Mouse (Mus musculus): ENCODE data around the gene 1700016C15Rik.

The 1700016C15Rik gene

DNA sequence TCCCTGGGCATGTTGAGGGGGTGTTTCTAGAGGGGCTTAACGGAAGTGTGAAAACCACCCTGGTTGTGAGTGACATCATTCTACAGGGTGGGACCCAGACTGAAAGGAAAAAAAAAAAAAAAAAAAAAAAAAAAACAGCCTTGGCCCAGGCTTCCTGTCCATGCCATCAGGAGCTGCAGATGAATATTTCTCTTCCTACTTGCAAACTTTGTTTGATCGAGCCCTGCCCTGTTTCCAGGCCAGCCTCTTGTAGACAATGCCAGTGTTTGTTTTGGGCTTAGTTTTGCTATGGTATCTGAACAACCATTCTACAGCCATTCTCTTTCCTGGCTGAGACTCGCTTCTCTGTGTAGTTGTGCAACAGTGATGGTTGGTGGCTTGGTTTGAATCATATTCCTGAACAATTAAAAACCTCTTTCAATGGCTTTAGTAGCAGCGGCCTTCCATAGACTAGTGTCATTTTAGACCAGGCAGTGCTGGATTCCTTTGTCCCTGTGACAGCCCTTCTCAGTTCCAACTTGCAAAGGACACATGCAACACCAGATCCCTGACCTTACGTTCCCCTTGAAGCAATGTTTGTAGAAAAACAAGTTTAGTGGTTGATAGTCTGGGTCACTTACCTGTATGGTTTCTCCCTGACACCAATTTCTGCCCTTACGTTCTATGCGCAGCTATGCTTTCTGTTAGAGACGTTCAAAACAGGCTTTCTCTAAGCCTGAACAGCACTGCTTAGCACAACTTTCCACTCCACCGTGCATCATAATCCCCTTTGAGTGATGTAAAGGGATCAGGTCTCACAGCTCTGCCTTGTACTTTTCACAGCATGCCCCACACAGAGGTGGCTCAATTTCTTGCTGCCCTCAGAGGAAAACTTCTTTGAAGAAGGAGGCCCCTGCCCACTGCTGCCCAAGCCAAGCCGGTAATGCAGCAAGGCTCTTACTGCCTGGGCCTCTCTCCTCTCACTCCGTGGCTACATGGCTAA is at the start of gene 1700016C15Rik:
Gene 1700016C15Rik, plus strand, starts transcription at position 772 of the 982 bp plus-strand sequence.
- DNase-seq (ENCODE audit: low spot score in 2 of 2): no peak

GRCm38 (mm10) chr1:177681239-177681638 is 48.4 kb upstream of the 1700016C15Rik start:
- DNase-seq (ENCODE audit: low spot score in 2 of 2): no peak

DNA sequence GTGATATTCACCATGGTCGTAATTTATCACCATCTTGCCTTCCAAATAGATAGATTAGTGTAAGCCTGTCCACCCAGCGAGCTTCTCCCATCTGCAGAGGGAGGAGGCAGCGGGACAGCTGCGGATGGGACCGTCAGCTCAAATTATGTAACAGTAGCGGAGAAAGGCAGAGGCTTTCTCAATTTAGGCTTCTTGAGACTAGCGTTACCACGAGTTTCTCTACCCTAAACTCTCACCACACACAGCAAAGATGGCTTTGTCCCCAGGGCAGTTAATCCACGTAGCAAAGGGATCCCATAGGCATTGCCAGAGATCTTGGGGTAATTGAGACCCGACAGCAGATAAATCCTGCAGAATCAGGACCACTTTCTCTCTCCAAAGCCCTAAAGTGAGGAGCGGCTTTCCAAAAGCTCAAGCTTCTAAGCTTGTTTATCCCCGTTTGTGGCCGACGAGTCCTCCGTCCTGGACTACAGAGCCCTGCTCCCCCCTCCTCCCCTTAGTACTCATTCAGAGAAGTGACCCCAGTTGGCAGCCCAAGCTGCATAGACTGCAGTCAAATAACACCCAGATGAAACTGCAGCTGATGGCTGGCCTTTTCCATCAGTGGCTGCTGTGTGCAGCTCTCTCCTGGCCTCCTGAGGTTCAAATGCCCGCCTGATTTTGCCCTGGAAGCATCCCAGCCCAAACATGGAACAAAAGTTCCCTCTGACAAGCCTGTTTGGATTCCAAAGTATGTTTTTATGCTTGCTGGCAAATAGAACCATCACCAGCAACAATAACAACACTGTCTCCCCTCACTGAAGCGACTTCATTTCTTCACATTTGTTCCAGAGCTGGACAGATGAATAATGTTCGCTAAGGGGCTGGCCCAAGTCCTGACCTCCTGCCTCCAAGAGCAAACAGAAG is 45.4 kb upstream of the 1700016C15Rik start:
- DNase-seq (ENCODE audit: low spot score in 2 of 2): peak; percentile 39 to 41

DNA sequence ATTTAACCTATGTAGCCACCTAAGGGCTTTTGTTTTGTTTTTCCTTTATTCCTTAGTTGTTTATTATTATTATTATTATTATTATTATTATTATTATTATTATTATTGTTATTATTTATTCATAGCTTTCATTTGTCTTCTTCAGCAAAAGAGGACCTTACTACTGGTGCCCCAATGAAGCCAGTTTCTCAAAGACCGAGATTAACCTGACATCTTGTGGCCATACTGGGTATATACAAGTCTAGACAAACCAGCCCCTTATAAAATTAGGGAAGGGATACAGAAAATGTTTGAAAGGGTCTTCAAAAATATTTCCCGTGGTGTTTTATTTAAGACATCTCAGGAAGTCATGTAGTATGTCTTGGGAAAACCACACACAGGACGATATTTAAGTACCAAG is 44.7 kb upstream of the 1700016C15Rik start:
- DNase-seq (ENCODE audit: low spot score in 2 of 2): peak; percentile 52 to 53

GRCm38 (mm10) chr1:177686137-177686536 is 43.5 kb upstream of the 1700016C15Rik start:
- DNase-seq (ENCODE audit: low spot score in 2 of 2): no peak

DNA sequence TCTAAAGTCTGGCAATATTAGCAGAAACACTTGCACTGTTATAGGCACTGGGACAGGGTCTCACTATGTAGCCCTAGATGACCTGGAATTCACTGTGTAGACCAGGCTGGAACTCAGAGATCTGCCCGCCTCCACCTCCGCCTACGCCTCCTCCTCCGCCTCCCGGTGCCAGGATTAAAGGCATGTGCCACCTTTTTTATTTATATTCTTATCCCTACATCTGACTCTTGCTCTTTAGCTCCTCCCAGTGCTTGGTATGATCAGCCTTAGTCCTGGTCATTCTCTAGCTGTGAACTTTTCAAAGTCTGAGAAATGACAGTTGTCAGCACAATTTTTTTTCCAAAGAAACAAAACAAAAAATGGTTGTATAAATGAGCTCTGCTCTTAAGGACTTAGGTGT is 42.6 kb upstream of the 1700016C15Rik start:
- DNase-seq (ENCODE audit: low spot score in 2 of 2): no peak

- no peak for DNase-seq (ENCODE audit: low spot score in 2 of 2)
Measured at GRCm38 (mm10) chr1:177692491-177692890, 37.1 kb upstream of the 1700016C15Rik start.

DNA sequence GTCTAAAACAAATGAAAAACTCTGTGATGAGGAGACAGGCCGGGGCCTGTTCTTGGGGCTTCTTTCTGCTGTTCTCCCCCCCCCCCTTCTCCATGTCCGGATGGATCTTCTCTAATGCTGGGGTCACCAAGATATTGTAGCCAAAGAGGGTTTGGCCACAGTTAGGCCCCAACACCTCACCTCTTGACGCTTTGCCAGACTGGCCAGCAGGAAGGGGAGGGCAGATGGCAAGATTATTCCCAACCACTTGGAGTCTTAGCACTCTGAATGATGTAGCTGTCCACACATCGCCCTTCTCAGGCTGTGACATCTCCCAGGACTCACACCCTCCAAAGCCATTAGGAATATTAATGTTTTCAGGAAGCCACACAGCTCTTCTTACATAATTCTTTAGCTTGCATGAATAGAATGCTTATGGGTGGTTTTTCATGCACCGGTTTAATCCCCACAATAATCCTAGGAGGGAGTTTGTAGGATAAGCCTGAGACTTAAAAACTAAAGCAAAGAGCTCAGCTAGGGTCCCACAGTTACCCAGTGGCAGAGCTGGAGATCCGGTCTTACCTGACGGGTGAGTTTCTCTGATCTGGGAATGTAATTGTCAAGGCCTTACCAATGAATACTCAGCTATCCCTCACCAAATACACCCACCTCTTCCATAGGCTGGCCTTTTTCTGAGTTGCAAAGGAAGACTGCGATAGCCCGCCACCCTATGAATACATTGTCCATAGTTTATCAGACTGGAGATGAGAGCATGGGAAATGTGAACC is 35.9 kb upstream of the 1700016C15Rik start:
- no peak for DNase-seq (ENCODE audit: low spot score in 2 of 2)

- DNase-seq (ENCODE audit: low spot score in 2 of 2): peak; percentile 36 to 51
Measured at GRCm38 (mm10) chr1:177700560-177700959, 29.1 kb upstream of the 1700016C15Rik start.

DNA sequence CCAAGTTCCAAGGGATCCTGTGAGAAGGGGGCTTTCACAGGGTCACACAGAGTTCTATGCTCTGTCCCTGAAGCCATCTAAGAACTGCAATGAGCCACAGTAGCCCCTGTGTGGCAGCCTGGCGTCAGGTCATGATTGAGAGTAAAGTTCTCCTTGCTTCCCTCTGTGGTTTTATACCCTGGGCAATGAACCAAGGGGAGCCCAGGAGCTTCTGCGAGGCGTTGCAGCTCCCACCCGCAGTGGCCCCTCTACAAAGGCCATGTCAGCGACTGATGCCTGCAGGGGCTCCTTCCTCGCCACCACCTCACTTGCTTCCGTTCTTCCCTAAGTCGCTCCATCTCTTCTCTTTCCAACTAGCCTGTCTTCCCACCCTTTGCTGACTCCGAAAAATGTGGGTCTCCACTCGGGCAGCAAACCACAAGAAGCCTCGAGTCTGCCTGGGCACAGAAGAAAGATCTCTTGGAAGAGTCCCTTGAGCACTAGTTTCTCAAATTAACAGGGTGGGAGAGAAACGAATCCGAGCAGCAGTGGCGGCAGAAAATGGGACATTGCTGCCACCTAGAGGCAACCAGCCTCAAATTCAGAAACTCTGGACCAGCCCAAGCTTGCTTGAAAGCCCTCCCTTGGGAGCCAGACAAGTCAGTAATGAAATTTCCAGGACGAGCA is 27.0 kb upstream of the 1700016C15Rik start:
- DNase-seq (ENCODE audit: low spot score in 2 of 2): peak; percentile 89 to 92

GRCm38 (mm10) chr1:177703147-177703807 is 26.3 kb upstream of the 1700016C15Rik start:
- DNase-seq (ENCODE audit: low spot score in 2 of 2): no peak

DNA sequence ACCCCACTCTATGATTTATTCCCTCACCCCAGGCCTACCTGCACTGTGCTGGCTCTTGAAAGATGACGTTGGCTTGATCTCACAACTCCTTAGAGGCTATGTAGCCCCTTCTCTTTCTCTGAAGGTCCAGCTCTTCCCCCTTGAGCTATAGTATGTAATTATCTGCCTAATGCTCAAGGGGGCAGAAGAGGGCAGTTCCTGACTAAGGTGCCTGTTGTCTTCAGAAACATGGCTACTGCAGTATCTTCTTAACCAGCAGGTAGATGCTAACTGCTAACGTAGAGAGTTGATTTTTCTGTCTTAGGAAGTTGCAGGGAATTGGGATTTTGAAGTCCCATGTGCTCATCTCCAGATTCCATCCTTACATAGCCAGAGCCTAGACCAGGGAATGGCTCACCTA is 24.4 kb upstream of the 1700016C15Rik start:
- no peak for DNase-seq (ENCODE audit: low spot score in 2 of 2)

- DNase-seq (ENCODE audit: low spot score in 2 of 2): peak in 1 of 2 experiments; percentile 7
Measured at GRCm38 (mm10) chr1:177707571-177707970, 22.0 kb upstream of the 1700016C15Rik start.

DNA sequence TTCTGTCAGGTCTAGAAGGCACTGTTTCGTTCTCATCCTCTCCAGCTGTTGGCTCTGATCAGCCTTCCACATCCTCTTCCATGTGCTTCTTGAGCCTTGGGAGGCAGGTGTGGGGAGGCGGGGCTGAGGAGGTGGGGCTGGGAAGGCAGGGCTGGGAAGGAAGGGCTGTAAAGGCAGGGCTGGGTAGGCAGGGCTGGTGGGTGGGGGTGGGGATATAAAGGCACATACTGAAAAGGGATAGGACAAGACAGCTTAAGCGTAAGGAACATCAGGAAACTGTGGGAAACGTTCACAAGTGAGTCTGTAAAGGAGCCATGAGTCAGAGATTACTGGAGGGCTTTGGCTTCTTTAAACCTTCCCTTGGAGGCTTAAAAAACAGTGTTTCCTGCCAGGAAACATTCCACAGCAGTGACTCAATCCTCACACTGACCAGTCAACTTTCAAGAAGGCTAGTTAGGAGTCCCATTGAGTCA is 21.0 kb upstream of the 1700016C15Rik start:
- no peak for DNase-seq (ENCODE audit: low spot score in 2 of 2)

- no peak for DNase-seq (ENCODE audit: low spot score in 2 of 2)
Measured at GRCm38 (mm10) chr1:177711000-177711399, 18.6 kb upstream of the 1700016C15Rik start.

DNA sequence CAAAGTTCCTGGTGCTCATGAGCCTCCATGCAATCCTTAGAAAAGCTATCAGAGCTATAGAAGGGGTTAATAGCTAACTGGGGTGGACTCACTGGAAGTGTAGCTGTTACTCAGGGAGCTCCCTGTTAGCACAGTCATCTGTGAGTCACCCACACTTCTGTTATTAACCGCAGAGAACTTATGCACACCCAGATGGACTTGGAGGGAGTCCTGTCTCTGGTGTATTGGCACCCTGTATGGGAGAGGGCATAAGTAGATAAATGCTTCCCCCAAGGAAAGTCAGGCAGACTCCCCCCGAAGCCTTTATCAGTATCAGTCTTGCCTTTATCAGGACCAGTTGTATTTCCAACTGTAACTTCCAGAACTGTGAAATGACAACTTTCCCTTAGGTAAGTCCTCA is 18.2 kb upstream of the 1700016C15Rik start:
- no peak for DNase-seq (ENCODE audit: low spot score in 2 of 2)

GRCm38 (mm10) chr1:177713635-177714396 is 15.8 kb upstream of the 1700016C15Rik start:
- no peak for DNase-seq (ENCODE audit: low spot score in 2 of 2)

DNA sequence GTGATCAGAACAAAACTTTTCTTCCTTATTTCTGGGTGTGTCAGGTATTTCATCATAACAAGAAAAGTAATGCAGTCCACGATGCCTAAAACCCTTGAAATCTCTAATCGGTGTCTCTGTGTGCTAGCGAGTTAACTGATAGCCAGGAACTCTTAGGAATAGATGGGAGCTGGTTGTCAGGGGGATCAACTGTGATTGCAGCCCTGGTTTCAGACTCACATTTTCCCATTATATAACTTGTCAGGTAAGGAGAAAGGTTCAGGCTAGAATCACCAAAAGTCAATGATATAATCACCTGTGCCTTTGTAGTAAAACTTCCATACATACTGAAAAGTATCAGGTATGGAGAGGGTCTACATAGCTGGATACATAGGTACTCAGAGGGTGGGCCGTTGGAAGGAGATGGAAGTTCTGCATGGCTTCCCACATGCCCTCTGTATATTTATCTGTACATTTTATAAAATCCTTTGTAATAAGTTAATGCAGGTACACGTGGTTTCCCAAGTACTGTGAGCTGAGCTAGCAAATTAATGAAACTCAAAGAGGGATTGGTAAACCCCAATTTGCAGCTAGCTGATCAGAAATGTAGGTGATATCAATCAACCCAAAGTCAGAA is 15.1 kb upstream of the 1700016C15Rik start:
- DNase-seq (ENCODE audit: low spot score in 2 of 2): no peak

GRCm38 (mm10) chr1:177716448-177716847 is 13.2 kb upstream of the 1700016C15Rik start:
- DNase-seq (ENCODE audit: low spot score in 2 of 2): no peak

Data from right cerebral cortex, postnatal 10 days (tissue).